Mouse (Mus musculus) heart, embryonic 13.5 days (tissue): Measurements from ENCODE around the gene Prkn. TPM values are rescaled to one million over a fixed set of nuclear protein-coding genes. Genes with fewer than 3 reads are reported as not detected.

Experiments
- ATAC-seq: fragments of 200-750 bp; cut with Nextera tagmentation; 2 replicates; pipeline ENCODE4 v1.8.0; 2017; ENCODE audit warnings: moderate TSS enrichment; ENCODE audit not compliant: insufficient number of reproducible peaks, low FRiP score, low TSS enrichment; ENCODE audit errors: extremely low read depth
- H3K27ac ChIP-seq: fragments of 300-500 bp; sonication (generic); replicated peaks from 2 replicates; pipeline ENCODE4 v1.5.1; 2015; ENCODE audit warnings: moderate library complexity, mild to moderate bottlenecking, inconsistent platforms
- H3K27me3 ChIP-seq: fragments of 300-500 bp; sonication (generic); replicated peaks from 2 replicates; pipeline ENCODE4 v1.6.1; 2015; ENCODE audit warnings: mild to moderate bottlenecking, inconsistent platforms
- H3K36me3 ChIP-seq: fragments of 300-500 bp; sonication (generic); 2 replicates; pipeline ENCODE4 v1.6.1; 2015; ENCODE audit warnings: mild to moderate bottlenecking, inconsistent platforms
- H3K4me1 ChIP-seq: fragments of 300-500 bp; sonication (generic); 2 replicates; pipeline ENCODE4 v1.6.1; 2015; ENCODE audit warnings: inconsistent platforms
- H3K4me2 ChIP-seq: fragments of 300-500 bp; sonication (generic); 2 replicates; pipeline ENCODE4 v1.6.1; 2015; ENCODE audit warnings: inconsistent platforms, mild to moderate bottlenecking, moderate library complexity
- H3K4me3 ChIP-seq: fragments of 300-500 bp; sonication (generic); 2 replicates; pipeline ENCODE4 v1.5.1; 2015; ENCODE audit warnings: moderate library complexity, mild to moderate bottlenecking, inconsistent platforms
- H3K9ac ChIP-seq: fragments of 300-500 bp; sonication (generic); 2 replicates; pipeline ENCODE4 v1.6.1; 2015; ENCODE audit warnings: inconsistent platforms, mild to moderate bottlenecking, moderate library complexity
- H3K9me3 ChIP-seq: fragments of 300-500 bp; sonication (generic); 2 replicates; pipeline ENCODE4 v1.6.1; 2016; ENCODE audit warnings: inconsistent platforms
- WGBS: fragments of 180-500 bp; shearing (Covaris S2); methylation state at CpG from one replicate; pipeline ENCODE4 v1.1.7; 2015; ENCODE audit warnings: mixed read lengths; 5-methylcytosine and 5-hydroxymethylcytosine counted together
- polyA plus RNA-seq: library from polyadenylated mRNA; unstranded; fragments of >200 nt; fragmentation: Nextera tagmentation; extraction: Ambion mirVana; gene quantifications from 2 replicates; pipeline ENCODE4 v1.2.1, GENCODE M21; 2015

Prkn gene
- polyA plus RNA-seq, 1 experiment from 2014 or later, result 1.8 TPM

DNA sequence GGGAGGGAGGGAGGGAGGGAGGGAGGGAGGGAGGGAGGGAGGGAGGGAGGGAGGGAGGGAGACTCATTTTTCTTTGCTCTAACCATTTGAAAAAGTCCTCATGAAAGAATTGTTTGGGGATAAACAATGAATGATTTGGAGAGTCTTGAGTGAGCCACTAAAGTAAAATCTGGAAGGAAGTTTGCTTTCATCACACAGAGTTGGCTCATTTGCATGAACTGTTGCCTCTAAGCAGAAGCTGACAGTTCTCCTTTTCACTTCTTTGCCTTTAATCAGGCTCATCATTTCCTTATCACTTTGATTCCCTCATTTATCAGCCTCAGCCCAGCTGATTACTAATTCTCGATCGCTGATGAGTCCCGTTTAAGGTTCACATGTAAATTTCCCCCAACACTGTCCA lies 816.7 kb downstream of the Prkn start:
- no peaks in the 10 kb centered on the region for H3K9me3 ChIP-seq
- no peak for ATAC-seq
- no peak overlapping the region for H3K4me2 ChIP-seq
- no peak overlapping the region for H3K27ac ChIP-seq
- 0 out of 2 replicates have a peak, but pooled peaks cover 1% of the 10 kb centered on the region for H3K27me3 ChIP-seq
- no peak overlapping the region for H3K4me3 ChIP-seq
- H3K4me1 ChIP-seq, result peaks cover 9% of the 10 kb centered on the region
- no peaks in the 10 kb centered on the region for H3K36me3 ChIP-seq
- 78% methylated on average over 3 of the region's 3 CpGs for WGBS
- no peak overlapping the region for H3K9ac ChIP-seq

GRCm38 (mm10) chr17:11661898-11662297 lies 821.7 kb downstream of the Prkn start:
- ATAC-seq, result no peak
- Histone ChIP-seq H3K9ac (no peak overlapping the region), H3K36me3 (no peaks in the 10 kb centered on the region), H3K4me1 (peaks cover 4% of the 10 kb centered on the region; the same call in 1 of the 2 replicates), H3K9me3 (no peaks in the 10 kb centered on the region), H3K4me2 (no peak overlapping the region), H3K4me3 (no peak overlapping the region), H3K27ac (no peak overlapping the region), H3K27me3 (peaks cover 9% of the 10 kb centered on the region; the same call in 1 of the 2 replicates)
- WGBS, result 54% methylated on average over 1 of the region's 1 CpGs

DNA sequence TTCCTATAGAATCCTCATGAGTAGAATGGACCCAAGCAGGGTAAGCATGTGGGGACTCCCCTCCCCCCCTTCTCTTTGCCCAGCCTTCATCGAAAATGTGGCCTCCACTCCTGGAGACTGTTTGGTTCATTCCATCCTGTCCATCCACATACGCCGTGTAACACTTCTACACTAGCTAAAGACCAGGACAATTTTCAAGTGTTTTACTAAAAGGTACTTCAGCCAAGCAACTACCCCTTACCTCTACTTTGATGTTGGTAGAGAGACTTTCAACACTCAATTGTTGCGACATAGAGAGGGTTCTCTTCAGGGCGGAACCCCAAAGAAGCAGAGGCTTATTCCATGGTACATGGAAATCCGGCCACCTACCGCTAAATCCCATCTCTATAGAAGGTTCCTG lies 823.3 kb downstream of the Prkn start:
- no peak overlapping the region for H3K4me3 ChIP-seq
- no peaks in the 10 kb centered on the region for H3K36me3 ChIP-seq
- H3K4me1 ChIP-seq, result peaks cover 4% of the 10 kb centered on the region; the same call in 1 of the 2 replicates
- ATAC-seq, result no peak
- no peaks in the 10 kb centered on the region for H3K9me3 ChIP-seq
- 82% methylated on average over 7 of the region's 7 CpGs for WGBS
- no peak overlapping the region for H3K4me2 ChIP-seq
- H3K27ac ChIP-seq, result no peak overlapping the region
- peaks cover 9% of the 10 kb centered on the region; the same call in 1 of the 2 replicates for H3K27me3 ChIP-seq
- H3K9ac ChIP-seq, result no peak overlapping the region

DNA sequence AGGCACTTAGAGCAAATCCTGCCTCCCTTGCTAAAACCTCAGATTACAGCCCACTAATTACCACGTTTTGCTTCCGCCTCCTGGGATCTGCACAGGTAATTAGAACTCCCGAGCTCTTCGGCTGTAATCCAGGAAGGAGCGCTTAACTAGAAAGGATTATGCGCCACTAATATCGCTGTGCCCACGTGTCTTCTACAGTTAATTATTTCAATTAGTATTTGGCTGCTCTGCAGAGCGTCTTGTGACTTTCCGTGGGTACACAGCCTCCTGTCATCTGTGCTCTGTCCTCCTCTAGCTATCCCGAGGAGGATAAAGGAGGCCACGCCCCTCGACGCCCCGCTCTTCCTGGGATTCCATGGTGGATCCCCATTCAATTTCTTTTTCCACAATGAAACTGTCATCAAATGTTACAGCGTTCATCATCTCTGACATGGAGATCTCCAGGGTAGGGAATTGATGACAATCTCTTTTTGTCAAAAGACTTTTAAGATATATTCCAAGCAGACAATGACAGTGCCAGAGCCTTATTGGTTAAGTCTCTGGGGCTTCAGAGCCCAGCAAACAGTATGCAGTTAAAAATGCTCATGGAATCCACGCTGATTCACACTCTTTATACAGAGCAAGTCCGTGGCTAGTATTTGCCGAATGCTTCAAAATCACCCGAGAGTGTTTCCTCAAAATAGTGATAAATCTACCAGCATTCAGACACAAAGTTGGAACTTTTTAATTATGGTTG lies 824.6 kb downstream of the Prkn start:
- H3K4me1 ChIP-seq, result peaks cover 4% of the 10 kb centered on the region; the same call in 1 of the 2 replicates
- H3K4me3 ChIP-seq, result peak overlapping the region; percentile 20; the same call in 1 of the 2 replicates

DNA sequence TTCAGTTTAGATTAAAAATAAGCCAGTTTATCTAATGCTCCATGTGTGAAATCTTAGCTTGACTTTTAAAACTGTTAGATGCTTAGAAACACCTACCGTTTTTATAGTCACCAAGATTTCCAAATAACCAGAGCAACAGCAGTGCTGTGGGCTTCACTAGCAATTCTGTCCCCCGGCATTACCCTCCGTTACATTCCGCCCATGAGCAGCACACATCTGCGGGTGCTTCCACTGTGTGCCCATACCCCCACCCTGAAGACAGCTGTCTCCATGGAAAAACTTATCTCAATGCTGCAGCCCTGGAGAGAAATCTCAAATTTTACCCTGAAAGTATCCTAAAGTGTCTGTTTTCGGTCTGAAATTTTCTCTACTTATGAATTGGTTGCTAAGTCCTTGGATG lies 839.5 kb downstream of the Prkn start:
- no peaks in the 10 kb centered on the region for H3K9me3 ChIP-seq
- peaks cover 9% of the 10 kb centered on the region; the same call in 1 of the 2 replicates for H3K27me3 ChIP-seq
- H3K4me2 ChIP-seq, result no peak overlapping the region
- H3K4me1 ChIP-seq, result no peaks in the 10 kb centered on the region
- H3K27ac ChIP-seq, result no peak overlapping the region
- no peaks in the 10 kb centered on the region for H3K36me3 ChIP-seq
- no peak overlapping the region for H3K4me3 ChIP-seq
- ATAC-seq, result no peak
- 76% methylated on average over 6 of the region's 6 CpGs for WGBS
- H3K9ac ChIP-seq, result no peak overlapping the region

More for the DNA sequence above, 824.6 kb downstream of the Prkn start:
- peaks cover 9% of the 10 kb centered on the region; the same call in 1 of the 2 replicates for H3K27me3 ChIP-seq
- no peaks in the 10 kb centered on the region for H3K9me3 ChIP-seq
- peak overlapping the region; percentile 59 for H3K4me2 ChIP-seq
- no peak for ATAC-seq
- H3K36me3 ChIP-seq, result no peaks in the 10 kb centered on the region
- 41% methylated on average over 20 of the region's 20 CpGs for WGBS
- H3K9ac ChIP-seq, result no peak overlapping the region
- H3K27ac ChIP-seq, result no peak overlapping the region

DNA sequence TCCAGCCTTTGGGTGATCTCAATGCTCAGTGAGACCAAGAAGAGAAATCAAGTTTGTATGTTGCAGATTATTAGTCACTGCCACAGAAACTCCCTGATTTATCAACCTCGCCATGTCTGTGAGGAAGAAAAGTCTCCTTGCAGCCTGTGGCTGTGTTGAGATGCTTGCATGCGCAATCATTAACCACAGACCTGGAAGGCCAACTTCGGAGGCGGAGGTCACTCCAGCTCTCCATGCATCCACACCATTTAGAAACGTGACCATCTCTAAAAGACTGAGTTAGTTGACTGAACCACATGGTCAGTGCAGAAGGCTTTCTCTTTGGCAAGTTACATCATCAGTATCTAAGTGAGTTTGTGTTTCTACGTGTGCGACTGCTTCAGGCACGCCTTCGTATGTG lies 840.3 kb downstream of the Prkn start:
- H3K4me2 ChIP-seq, result no peak overlapping the region
- WGBS, result 79% methylated on average over 9 of the region's 9 CpGs
- no peak overlapping the region for H3K9ac ChIP-seq
- no peak overlapping the region for H3K27ac ChIP-seq
- no peak for ATAC-seq
- no peaks in the 10 kb centered on the region for H3K9me3 ChIP-seq
- H3K27me3 ChIP-seq, result peaks cover 9% of the 10 kb centered on the region; the same call in 1 of the 2 replicates
- no peak overlapping the region for H3K4me3 ChIP-seq
- no peaks in the 10 kb centered on the region for H3K4me1 ChIP-seq
- H3K36me3 ChIP-seq, result no peaks in the 10 kb centered on the region

DNA sequence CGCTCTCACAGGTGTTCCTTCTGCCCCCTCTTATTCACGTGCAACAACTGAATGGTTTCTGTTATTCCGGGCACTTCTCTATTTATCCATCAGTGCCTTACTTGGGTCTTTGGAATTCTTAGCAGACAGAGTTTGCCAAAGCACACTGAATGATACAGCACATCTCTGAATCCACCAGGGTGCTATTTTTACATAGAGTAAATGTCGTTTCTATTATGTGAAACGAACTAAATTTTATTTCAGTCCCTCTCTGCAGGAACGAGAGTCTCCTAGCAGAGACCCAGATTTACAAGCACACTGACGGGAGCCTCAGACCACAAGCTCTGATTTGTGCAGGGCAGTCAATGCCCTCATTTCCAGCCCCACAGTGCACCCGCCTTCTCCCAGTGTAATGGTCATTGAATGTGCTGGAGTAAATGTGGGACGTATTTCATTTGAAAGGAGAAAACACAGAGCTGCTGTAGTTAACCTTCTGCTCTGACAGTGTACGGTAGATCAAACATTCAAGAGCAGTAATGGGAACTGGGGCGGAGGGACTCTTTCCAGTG lies 841.7 kb downstream of the Prkn start:
- Histone ChIP-seq H3K27me3 (peaks cover 9% of the 10 kb centered on the region; the same call in 1 of the 2 replicates), H3K4me1 (no peaks in the 10 kb centered on the region), H3K4me2 (no peak overlapping the region), H3K27ac (no peak overlapping the region), H3K9me3 (no peaks in the 10 kb centered on the region), H3K9ac (no peak overlapping the region), H3K36me3 (no peaks in the 10 kb centered on the region), H3K4me3 (no peak overlapping the region)
- WGBS, result 60% methylated on average over 11 of the region's 11 CpGs
- ATAC-seq, result no peak

DNA sequence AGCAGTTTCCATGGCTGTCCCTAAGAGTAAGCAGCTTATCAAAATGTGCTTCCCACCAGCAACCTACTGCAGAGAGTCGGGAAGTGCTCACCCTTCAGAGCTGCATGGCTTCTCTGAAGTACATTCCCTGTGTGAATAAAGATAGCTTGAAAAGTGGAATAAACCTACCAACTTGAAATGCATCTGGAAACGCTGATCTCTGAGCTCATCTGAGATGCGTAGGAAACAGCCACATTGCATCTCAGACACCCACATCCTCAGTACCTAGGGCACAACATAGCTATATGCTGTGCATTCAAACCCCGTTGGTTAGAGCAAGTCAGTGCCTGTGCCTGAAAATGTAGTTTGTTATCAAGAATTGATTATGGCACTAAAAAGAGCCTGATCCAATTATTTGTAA lies 864.8 kb downstream of the Prkn start:
- ATAC-seq, result no peak
- Histone ChIP-seq H3K4me2 (no peak overlapping the region), H3K27me3 (no peaks in the 10 kb centered on the region), H3K4me3 (no peak overlapping the region), H3K9ac (no peak overlapping the region), H3K4me1 (no peaks in the 10 kb centered on the region), H3K27ac (no peak overlapping the region), H3K36me3 (no peaks in the 10 kb centered on the region), H3K9me3 (no peaks in the 10 kb centered on the region)
- WGBS, result 68% methylated on average over 4 of the region's 4 CpGs

DNA sequence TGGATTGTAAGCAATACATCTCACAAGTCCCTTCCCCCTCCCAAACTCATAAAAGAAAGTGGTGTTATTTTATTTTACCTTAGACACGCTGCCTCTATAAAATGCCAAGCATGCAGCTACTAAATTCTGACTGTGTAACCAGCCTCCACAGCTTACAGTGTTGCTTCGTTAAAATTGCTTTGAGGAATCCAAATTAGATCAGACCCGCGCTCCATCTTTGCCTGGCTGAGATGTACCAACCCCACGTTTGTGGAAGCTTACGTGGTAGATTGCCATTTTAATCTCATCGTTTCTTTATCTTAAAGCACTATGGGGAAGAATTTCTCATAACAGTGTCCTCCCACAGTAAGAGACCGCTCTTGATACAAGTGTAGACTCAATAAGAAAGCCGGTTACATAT lies 865.6 kb downstream of the Prkn start:
- Histone ChIP-seq H3K9me3 (no peaks in the 10 kb centered on the region), H3K4me3 (no peak overlapping the region), H3K4me2 (no peak overlapping the region), H3K4me1 (no peaks in the 10 kb centered on the region), H3K9ac (no peak overlapping the region), H3K36me3 (no peaks in the 10 kb centered on the region), H3K27ac (no peak overlapping the region), H3K27me3 (no peaks in the 10 kb centered on the region)
- 71% methylated on average over 9 of the region's 9 CpGs for WGBS
- ATAC-seq, result no peak

DNA sequence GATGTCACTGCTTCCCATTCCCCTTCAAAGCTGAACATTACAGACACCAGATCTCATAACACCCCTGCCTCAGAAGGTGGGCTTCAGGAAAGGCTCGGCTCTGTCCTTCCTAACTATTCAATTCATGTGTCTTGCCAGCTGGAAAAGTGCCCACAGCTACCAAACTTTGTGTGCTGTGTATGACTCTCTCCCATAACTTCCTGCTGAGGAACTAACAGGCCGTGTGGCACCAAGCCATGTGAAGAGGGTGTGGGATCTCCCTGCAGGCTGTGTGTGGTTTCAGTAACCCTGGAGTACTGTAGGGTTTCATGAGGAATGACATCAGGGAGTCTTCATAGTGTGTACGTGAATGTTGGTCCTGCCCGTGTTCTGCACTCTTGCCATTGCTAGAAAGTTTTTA lies 871.9 kb downstream of the Prkn start:
- no peak overlapping the region for H3K9ac ChIP-seq
- no peaks in the 10 kb centered on the region for H3K4me1 ChIP-seq
- 56% methylated on average over 4 of the region's 4 CpGs for WGBS
- H3K9me3 ChIP-seq, result no peaks in the 10 kb centered on the region
- ATAC-seq, result no peak
- H3K4me3 ChIP-seq, result no peak overlapping the region
- no peak overlapping the region for H3K27ac ChIP-seq
- H3K27me3 ChIP-seq, result no peaks in the 10 kb centered on the region
- no peak overlapping the region for H3K4me2 ChIP-seq
- no peaks in the 10 kb centered on the region for H3K36me3 ChIP-seq

- no peak overlapping the region for H3K27ac ChIP-seq
- no peaks in the 10 kb centered on the region for H3K27me3 ChIP-seq
- no peak for ATAC-seq
- no peak overlapping the region for H3K4me2 ChIP-seq
- H3K4me1 ChIP-seq, result no peaks in the 10 kb centered on the region
- H3K4me3 ChIP-seq, result no peak overlapping the region
- no peak overlapping the region for H3K9ac ChIP-seq
- WGBS, result 69% methylated on average over 6 of the region's 6 CpGs
- H3K36me3 ChIP-seq, result no peaks in the 10 kb centered on the region
- H3K9me3 ChIP-seq, result no peaks in the 10 kb centered on the region
These were observed 879.6 kb downstream of the Prkn start for GRCm38 (mm10) chr17:11719801-11720200.

DNA sequence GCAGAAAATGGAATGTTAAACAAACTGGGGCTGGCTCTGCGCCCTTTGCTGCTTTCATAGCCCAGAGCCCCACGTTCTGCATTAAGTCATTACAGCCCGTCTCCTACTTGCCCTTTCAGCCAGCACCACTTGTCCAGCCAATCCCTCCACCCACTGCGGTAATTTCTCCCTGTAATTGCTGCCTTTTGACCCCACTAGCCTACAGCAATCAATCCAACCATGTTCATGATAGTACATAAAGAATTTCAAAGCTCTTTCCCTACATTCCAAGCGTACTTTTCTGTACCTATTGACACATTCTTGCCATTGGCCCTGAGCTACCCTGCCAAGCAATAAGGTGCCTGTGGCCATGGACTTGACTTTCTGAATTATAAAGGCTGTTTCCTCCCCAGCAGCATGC lies 881.7 kb downstream of the Prkn start:
- no peak for ATAC-seq
- H3K36me3 ChIP-seq, result no peaks in the 10 kb centered on the region
- no peak overlapping the region for H3K27ac ChIP-seq
- no peak overlapping the region for H3K9ac ChIP-seq
- no peaks in the 10 kb centered on the region for H3K4me1 ChIP-seq
- no peak overlapping the region for H3K4me3 ChIP-seq
- H3K9me3 ChIP-seq, result no peaks in the 10 kb centered on the region
- no peaks in the 10 kb centered on the region for H3K27me3 ChIP-seq
- H3K4me2 ChIP-seq, result no peak overlapping the region
- 67% methylated on average over 5 of the region's 5 CpGs for WGBS
